Mouse (Mus musculus) right cerebral cortex, postnatal 4 days (tissue): Measurements from ENCODE around the gene Atp6v1b1.

ENCODE experiments used
- DNase-seq: peaks from one replicate; pipeline ENCODE4 v3.0.0-alpha.2; 2022

The Atp6v1b1 gene

GRCm38 (mm10) chr6:83742761-83743160, at the start of gene Atp6v1b1:
Atp6v1b1 (plus strand) TSS chr6:83742990.
- no peak for DNase-seq

GRCm38 (mm10) chr6:83693835-83694234, 49.0 kb upstream of the Atp6v1b1 start:
- peak; percentile 46 for DNase-seq

- DNase-seq = no peak
Observed at GRCm38 (mm10) chr6:83695731-83696130, 47.1 kb upstream of the Atp6v1b1 start.

- DNase-seq = no peak
Observed at GRCm38 (mm10) chr6:83696684-83697083, 46.1 kb upstream of the Atp6v1b1 start.

GRCm38 (mm10) chr6:83697932-83698331, 44.9 kb upstream of the Atp6v1b1 start:
- DNase-seq = no peak

GRCm38 (mm10) chr6:83699971-83700370, 42.8 kb upstream of the Atp6v1b1 start:
- no peak for DNase-seq

GRCm38 (mm10) chr6:83701001-83701400, 41.8 kb upstream of the Atp6v1b1 start:
- no peak for DNase-seq

GRCm38 (mm10) chr6:83702146-83702999, 40.4 kb upstream of the Atp6v1b1 start:
- no peak for DNase-seq

GRCm38 (mm10) chr6:83703000-83703721, 39.6 kb upstream of the Atp6v1b1 start:
- no peak for DNase-seq

GRCm38 (mm10) chr6:83703722-83704078, 39.1 kb upstream of the Atp6v1b1 start:
- no peak for DNase-seq

- DNase-seq = no peak
Observed at GRCm38 (mm10) chr6:83704294-83704693, 38.5 kb upstream of the Atp6v1b1 start.

GRCm38 (mm10) chr6:83704701-83705100, 38.1 kb upstream of the Atp6v1b1 start:
- DNase-seq = no peak

GRCm38 (mm10) chr6:83707738-83708510, 34.9 kb upstream of the Atp6v1b1 start:
- no peak for DNase-seq

GRCm38 (mm10) chr6:83710361-83711066, 32.3 kb upstream of the Atp6v1b1 start:
- no peak for DNase-seq

GRCm38 (mm10) chr6:83711067-83711675, 31.6 kb upstream of the Atp6v1b1 start, which contains the start of gene Vax2:
Vax2 (plus strand) TSS chr6:83711264.
- no peak for DNase-seq

- DNase-seq = no peak
Observed at GRCm38 (mm10) chr6:83711725-83712475, 30.9 kb upstream of the Atp6v1b1 start.

GRCm38 (mm10) chr6:83713271-83714136, 29.3 kb upstream of the Atp6v1b1 start:
- no peak for DNase-seq

GRCm38 (mm10) chr6:83714221-83715123, 28.3 kb upstream of the Atp6v1b1 start:
- no peak for DNase-seq
